Mouse (Mus musculus): ENCODE measurements around the gene H2al1i. TPM values are rescaled to one million over a fixed set of nuclear protein-coding genes. Genes with fewer than 3 reads are reported as not detected.
"Not testable (repeated sequence)": the region's sequence is repeated elsewhere in the genome, so short reads cannot be mapped to it uniquely, and the experiment has no call there.

H2al1i gene
- polyA plus RNA-seq, 1 experiment from 2014 or later: not detected

DNA sequence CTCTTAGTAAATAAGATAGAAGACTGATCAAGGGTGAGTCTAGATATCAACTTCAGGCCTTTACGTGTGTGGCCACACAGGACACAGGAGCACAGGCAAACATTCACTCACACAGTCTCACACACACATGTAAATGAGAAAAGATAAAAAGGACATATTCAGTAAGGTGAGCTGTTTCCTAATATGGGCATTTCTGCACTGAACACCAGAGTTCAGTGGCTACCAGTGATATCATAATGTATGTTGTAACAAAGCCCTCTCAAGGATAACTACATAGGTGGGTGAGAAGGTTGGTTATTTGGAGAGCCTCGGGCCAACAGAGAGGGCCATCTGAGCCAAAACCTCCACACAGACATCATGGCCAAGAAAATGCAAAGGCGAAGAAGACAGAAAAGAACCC is 12.8 kb upstream of the H2al1i start, which contains the start of gene H2al1e:
Gene H2al1e, plus strand, starts transcription at position 301 of the 400 bp plus-strand sequence.
- not testable (repeated sequence) for H3K9me3 ChIP-seq (replicated peaks; ENCODE audit: control insufficient read depth, low read length); H3K27ac ChIP-seq (ENCODE audit: low read length); H3K36me3 ChIP-seq (ENCODE audit: control insufficient read depth, insufficient read depth, low read length); H3K4me2 ChIP-seq (ENCODE audit: low read depth, low read length); H3K4me3 ChIP-seq (replicated peaks; ENCODE audit: low read length); H3K4me1 ChIP-seq (ENCODE audit: control insufficient read depth, insufficient read depth, low read length); H3K27me3 ChIP-seq (ENCODE audit: control insufficient read depth, insufficient read depth, low read length); ATAC-seq (ENCODE audit: insufficient read depth, low FRiP score); H3K9ac ChIP-seq (ENCODE audit: low read length)
- no CpG with 5 or more reads among the region's 3 CpGs for WGBS

DNA sequence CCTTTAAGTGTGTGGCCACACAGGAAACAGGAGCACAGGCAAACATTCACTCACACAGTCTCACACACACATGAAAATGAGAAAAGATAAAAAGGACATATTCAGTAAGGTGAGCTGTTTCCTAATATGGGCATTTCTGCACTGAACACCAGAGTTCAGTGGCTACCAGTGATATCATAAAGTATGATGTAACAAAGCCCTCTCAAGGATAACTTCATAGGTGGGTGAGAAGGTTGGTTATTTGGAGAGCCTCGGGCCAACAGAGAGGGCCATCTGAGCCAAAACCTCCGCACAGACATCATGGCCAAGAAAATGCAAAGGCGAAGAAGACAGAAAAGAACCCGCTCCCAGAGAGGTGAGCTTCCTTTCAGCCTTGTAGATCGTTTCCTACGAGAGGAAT is 9.6 kb upstream of the H2al1i start, which contains the start of gene H2al1f:
Gene H2al1f, plus strand, starts transcription at position 301 of the 400 bp plus-strand sequence.
- H3K4me2 ChIP-seq (ENCODE audit: low read depth, low read length); H3K9me3 ChIP-seq (replicated peaks; ENCODE audit: control insufficient read depth, low read length); H3K9ac ChIP-seq (ENCODE audit: low read length); H3K4me3 ChIP-seq (replicated peaks; ENCODE audit: low read length); ATAC-seq (ENCODE audit: insufficient read depth, low FRiP score); H3K27me3 ChIP-seq (ENCODE audit: control insufficient read depth, insufficient read depth, low read length); H3K36me3 ChIP-seq (ENCODE audit: control insufficient read depth, insufficient read depth, low read length); H3K27ac ChIP-seq (ENCODE audit: low read length); H3K4me1 ChIP-seq (ENCODE audit: control insufficient read depth, insufficient read depth, low read length): not testable (repeated sequence)
- WGBS: no CpG with 5 or more reads among the region's 6 CpGs

GRCm38 (mm10) chrX:11317956-11318355 is 6.5 kb upstream of the H2al1i start, which contains the start of gene H2al1g:
Gene H2al1g (plus strand): TSS chrX:11318256.
- no CpG with 5 or more reads among the region's 3 CpGs for WGBS
- H3K9me3 ChIP-seq (replicated peaks; ENCODE audit: control insufficient read depth, low read length); H3K4me2 ChIP-seq (ENCODE audit: low read depth, low read length); H3K27ac ChIP-seq (ENCODE audit: low read length); H3K27me3 ChIP-seq (ENCODE audit: control insufficient read depth, insufficient read depth, low read length); H3K9ac ChIP-seq (ENCODE audit: low read length); ATAC-seq (ENCODE audit: insufficient read depth, low FRiP score); H3K36me3 ChIP-seq (ENCODE audit: control insufficient read depth, insufficient read depth, low read length); H3K4me1 ChIP-seq (ENCODE audit: control insufficient read depth, insufficient read depth, low read length); H3K4me3 ChIP-seq (replicated peaks; ENCODE audit: low read length): not testable (repeated sequence)

GRCm38 (mm10) chrX:11321192-11321591 is 3.3 kb upstream of the H2al1i start, which contains the start of gene H2al1h:
Gene H2al1h (plus strand): TSS chrX:11321492.
- not testable (repeated sequence) for H3K4me1 ChIP-seq (ENCODE audit: control insufficient read depth, insufficient read depth, low read length); H3K9ac ChIP-seq (ENCODE audit: low read length); H3K4me3 ChIP-seq (replicated peaks; ENCODE audit: low read length); H3K27ac ChIP-seq (ENCODE audit: low read length); H3K4me2 ChIP-seq (ENCODE audit: low read depth, low read length); H3K9me3 ChIP-seq (replicated peaks; ENCODE audit: control insufficient read depth, low read length); ATAC-seq (ENCODE audit: insufficient read depth, low FRiP score); H3K36me3 ChIP-seq (ENCODE audit: control insufficient read depth, insufficient read depth, low read length); H3K27me3 ChIP-seq (ENCODE audit: control insufficient read depth, insufficient read depth, low read length)
- WGBS: no CpG with 5 or more reads among the region's 6 CpGs

DNA sequence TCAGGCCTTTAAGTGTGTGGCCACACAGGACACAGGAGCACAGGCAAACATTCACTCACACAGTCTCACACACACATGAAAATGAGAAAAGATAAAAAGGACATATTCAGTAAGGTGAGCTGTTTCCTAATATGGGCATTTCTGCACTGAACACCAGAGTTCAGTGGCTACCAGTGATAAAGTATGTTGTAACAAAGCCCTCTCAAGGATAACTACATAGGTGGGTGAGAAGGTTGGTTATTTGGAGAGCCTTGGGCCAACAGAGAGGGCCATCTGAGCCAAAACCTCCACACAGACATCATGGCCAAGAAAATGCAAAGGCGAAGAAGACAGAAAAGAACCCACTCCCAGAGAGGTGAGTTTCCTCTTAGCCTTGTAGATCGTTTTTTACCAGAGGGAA is 3.1 kb downstream of the H2al1i start, which contains the start of gene H2al1j:
Gene H2al1j, plus strand, starts transcription at position 301 of the 400 bp plus-strand sequence.
- not testable (repeated sequence) for H3K4me3 ChIP-seq (replicated peaks; ENCODE audit: low read length); H3K27me3 ChIP-seq (ENCODE audit: control insufficient read depth, insufficient read depth, low read length); H3K9me3 ChIP-seq (replicated peaks; ENCODE audit: control insufficient read depth, low read length); H3K4me2 ChIP-seq (ENCODE audit: low read depth, low read length); ATAC-seq (ENCODE audit: insufficient read depth, low FRiP score); H3K9ac ChIP-seq (ENCODE audit: low read length); H3K4me1 ChIP-seq (ENCODE audit: control insufficient read depth, insufficient read depth, low read length); H3K27ac ChIP-seq (ENCODE audit: low read length); H3K36me3 ChIP-seq (ENCODE audit: control insufficient read depth, insufficient read depth, low read length)
- 89% methylated on average over 2 of the region's 2 CpGs for WGBS

- H3K4me2 ChIP-seq (ENCODE audit: low read depth, low read length): no peak overlapping the region
- H3K9ac ChIP-seq (ENCODE audit: low read length): no peak overlapping the region
- no peaks in the 10 kb centered on the region for H3K36me3 ChIP-seq (ENCODE audit: control insufficient read depth, insufficient read depth, low read length)
- no peaks in the 10 kb centered on the region for H3K9me3 ChIP-seq (replicated peaks; ENCODE audit: control insufficient read depth, low read length)
- no peak overlapping the region for H3K4me3 ChIP-seq (replicated peaks; ENCODE audit: low read length)
- WGBS: 62% methylated on average over 9 of the region's 9 CpGs
- no peaks in the 10 kb centered on the region for H3K4me1 ChIP-seq (ENCODE audit: control insufficient read depth, insufficient read depth, low read length)
- peaks cover 5% of the 10 kb centered on the region; the same call in 1 of the 2 replicates for H3K27me3 ChIP-seq (ENCODE audit: control insufficient read depth, insufficient read depth, low read length)
- no peak for ATAC-seq (ENCODE audit: insufficient read depth, low FRiP score)
- no peak overlapping the region for H3K27ac ChIP-seq (ENCODE audit: low read length)
These were observed 21.3 kb downstream of the H2al1i start for GRCm38 (mm10) chrX:11345762-11346161.

- peaks cover 9% of the 10 kb centered on the region; the same call in 1 of the 2 replicates for H3K27me3 ChIP-seq (ENCODE audit: control insufficient read depth, insufficient read depth, low read length)
- 87% methylated on average over 3 of the region's 3 CpGs for WGBS
- no peak overlapping the region for H3K27ac ChIP-seq (ENCODE audit: low read length)
- no peak for ATAC-seq (ENCODE audit: insufficient read depth, low FRiP score)
- H3K9me3 ChIP-seq (replicated peaks; ENCODE audit: control insufficient read depth, low read length): no peaks in the 10 kb centered on the region
- no peak overlapping the region for H3K4me3 ChIP-seq (replicated peaks; ENCODE audit: low read length)
- no peak overlapping the region for H3K4me2 ChIP-seq (ENCODE audit: low read depth, low read length)
- no peaks in the 10 kb centered on the region for H3K36me3 ChIP-seq (ENCODE audit: control insufficient read depth, insufficient read depth, low read length)
- no peak overlapping the region for H3K9ac ChIP-seq (ENCODE audit: low read length)
- no peaks in the 10 kb centered on the region for H3K4me1 ChIP-seq (ENCODE audit: control insufficient read depth, insufficient read depth, low read length)
These were observed 22.3 kb downstream of the H2al1i start for GRCm38 (mm10) chrX:11346756-11347155.

DNA sequence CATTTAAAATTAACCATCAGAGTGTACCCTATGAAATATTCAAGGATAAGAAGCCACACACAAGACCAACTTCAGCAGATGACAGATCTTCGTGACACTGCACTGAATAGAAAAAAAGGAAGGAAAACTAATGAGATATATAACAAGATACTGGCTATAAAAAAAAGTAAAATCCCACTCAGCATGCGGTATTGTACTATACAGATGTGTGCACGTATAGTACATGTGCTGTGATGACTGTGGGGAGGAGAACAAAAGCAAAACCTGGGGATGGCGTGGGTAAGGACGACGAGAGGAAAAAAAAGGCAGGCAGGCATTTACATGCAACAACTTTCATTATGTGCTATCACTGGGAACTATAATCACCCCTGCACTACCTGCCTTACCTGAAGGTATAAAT is 36.4 kb downstream of the H2al1i start:
- 83% methylated on average over 6 of the region's 6 CpGs for WGBS
- peaks cover 11% of the 10 kb centered on the region; the same call in 1 of the 2 replicates for H3K27me3 ChIP-seq (ENCODE audit: control insufficient read depth, insufficient read depth, low read length)

GRCm38 (mm10) chrX:11361261-11361660 is 36.8 kb downstream of the H2al1i start:
- Histone ChIP-seq H3K36me3 (ENCODE audit: control insufficient read depth, insufficient read depth, low read length) (no peaks in the 10 kb centered on the region), H3K27ac (ENCODE audit: low read length) (no peak overlapping the region), H3K4me3 (replicated peaks; ENCODE audit: low read length) (no peak overlapping the region), H3K27me3 (ENCODE audit: control insufficient read depth, insufficient read depth, low read length) (peaks cover 11% of the 10 kb centered on the region; the same call in 1 of the 2 replicates), H3K4me1 (ENCODE audit: control insufficient read depth, insufficient read depth, low read length) (no peaks in the 10 kb centered on the region), H3K4me2 (ENCODE audit: low read depth, low read length) (no peak overlapping the region), H3K9me3 (replicated peaks; ENCODE audit: control insufficient read depth, low read length) (no peaks in the 10 kb centered on the region), H3K9ac (ENCODE audit: low read length) (no peak overlapping the region)
- no peak for ATAC-seq (ENCODE audit: insufficient read depth, low FRiP score)
- WGBS: 81% methylated on average over 2 of the region's 2 CpGs

More for the DNA sequence above, 36.4 kb downstream of the H2al1i start:
- Histone ChIP-seq H3K4me3 (replicated peaks; ENCODE audit: low read length) (no peak overlapping the region), H3K27ac (ENCODE audit: low read length) (no peak overlapping the region), H3K9me3 (replicated peaks; ENCODE audit: control insufficient read depth, low read length) (no peaks in the 10 kb centered on the region), H3K4me2 (ENCODE audit: low read depth, low read length) (no peak overlapping the region), H3K36me3 (ENCODE audit: control insufficient read depth, insufficient read depth, low read length) (no peaks in the 10 kb centered on the region), H3K4me1 (ENCODE audit: control insufficient read depth, insufficient read depth, low read length) (no peaks in the 10 kb centered on the region), H3K9ac (ENCODE audit: low read length) (no peak overlapping the region)
- ATAC-seq (ENCODE audit: insufficient read depth, low FRiP score): no peak

Measured in stomach, embryonic 16.5 days (tissue).